Mouse (Mus musculus) MEL (cell line): ENCODE data around the gene Slamf7. TPM values are rescaled to one million over a fixed set of nuclear protein-coding genes. Genes with fewer than 3 reads are reported as not detected.

ENCODE experiments used
- DNase-seq: peaks from one replicate; pipeline ENCODE4 v3.0.0; 2011; ENCODE audit warnings: low read depth, low spot score
- H3K27ac ChIP-seq: 2 replicates; pipeline ENCODE4 v1.5.1; 2012; ENCODE audit warnings: low read depth, mild to moderate bottlenecking, control low read depth, low read length, moderate library complexity; ENCODE audit not compliant: control insufficient read depth
- H3K27me3 ChIP-seq, 2 experiments: fragments of 150-350 bp in 1 of 2; sonication (generic) in 1 of 2; 2 replicates each; pipeline ENCODE4 v1.6.1; 2012; ENCODE audit warnings: low read length in 2 of 2, mild to moderate bottlenecking in 2 of 2, improper control_type of control experiment in 1 of 2, moderate library complexity in 1 of 2; ENCODE audit not compliant: insufficient read depth in 2 of 2, control insufficient read depth in 1 of 2
- H3K36me3 ChIP-seq, 2 experiments: 2 replicates each; pipeline ENCODE4 v1.6.1; 2012 to 2014; ENCODE audit warnings: low read length in 2 of 2, improper control_type of control experiment in 1 of 2, inconsistent platforms in 1 of 2, mild to moderate bottlenecking in 1 of 2; ENCODE audit not compliant: insufficient read depth in 2 of 2, control insufficient read depth in 1 of 2
- H3K4me1 ChIP-seq, 2 experiments: fragments of 150-350 bp in 1 of 2; sonication (generic) in 1 of 2; 2 replicates each; pipeline ENCODE4 v1.6.1; 2012; ENCODE audit warnings: low read length in 2 of 2, improper control_type of control experiment in 1 of 2, mild to moderate bottlenecking in 1 of 2; ENCODE audit not compliant: insufficient read depth in 2 of 2, control insufficient read depth in 1 of 2
- H3K4me3 ChIP-seq, 2 experiments: fragments of 150-350 bp in 1 of 2; sonication (generic) in 1 of 2; 2 replicates each; pipeline ENCODE4 v1.5.1; 2012; ENCODE audit warnings: low read depth in 2 of 2, low read length in 2 of 2, mild to moderate bottlenecking in 2 of 2, moderate library complexity in 2 of 2, control low read depth in 1 of 2, improper control_type of control experiment in 1 of 2; ENCODE audit not compliant: control insufficient read depth in 1 of 2, insufficient read depth in 1 of 2
- H3K79me2 ChIP-seq: 2 replicates; pipeline ENCODE4 v1.6.1; 2012; ENCODE audit warnings: mild to moderate bottlenecking, low read length, moderate library complexity; ENCODE audit not compliant: control insufficient read depth, poor library complexity, insufficient read depth
- H3K9ac ChIP-seq: 2 replicates; pipeline ENCODE4 v1.6.1; 2012; ENCODE audit warnings: low read depth, mild to moderate bottlenecking, control low read depth, low read length, moderate library complexity; ENCODE audit not compliant: control insufficient read depth, poor library complexity, severe bottlenecking
- H3K9me3 ChIP-seq: fragments of 150-350 bp; sonication (generic); replicated peaks from 2 replicates; pipeline ENCODE4 v1.6.1; 2012; ENCODE audit warnings: mild to moderate bottlenecking, low read length, improper control_type of control experiment, moderate library complexity; ENCODE audit not compliant: insufficient read depth
- BHLHE40 ChIP-seq: IDR thresholded peaks from 2 replicates; pipeline ENCODE4 v1.6.1; 2012; ENCODE audit warnings: low read depth, mild to moderate bottlenecking, inconsistent platforms, low read length, improper control_type of control experiment, borderline replicate concordance
- CHD2 ChIP-seq: IDR thresholded peaks from 2 replicates; pipeline ENCODE4 v1.6.1; 2011; ENCODE audit warnings: low read length, improper control_type of control experiment
- CTCF ChIP-seq, 3 experiments: IDR thresholded peaks in 2 of 3; conservative IDR thresholded peaks in 1 of 3; 2 replicates each; pipeline ENCODE4 v1.5.1; 2011 to 2012; ENCODE audit warnings: low read length in 3 of 3, low read depth in 2 of 3, mild to moderate bottlenecking in 2 of 3, improper control_type of control experiment in 1 of 3, inconsistent platforms in 1 of 3, mixed read lengths in 1 of 3, moderate library complexity in 1 of 3; ENCODE audit not compliant: control insufficient read depth in 1 of 3, insufficient read depth in 1 of 3, poor library complexity in 1 of 3, severe bottlenecking in 1 of 3
- E2F4 ChIP-seq: IDR thresholded peaks from 2 replicates; pipeline ENCODE4 v1.6.1; 2011; ENCODE audit warnings: low read depth, low read length, improper control_type of control experiment, borderline replicate concordance
- ELF1 ChIP-seq: IDR thresholded peaks from 2 replicates; pipeline ENCODE4 v1.6.1; 2014; ENCODE audit warnings: low read depth, mild to moderate bottlenecking, inconsistent platforms, low read length, improper control_type of control experiment, moderate library complexity
- ETS1 ChIP-seq: IDR thresholded peaks from 2 replicates; pipeline ENCODE4 v1.6.1; 2012; ENCODE audit warnings: low read depth, mild to moderate bottlenecking, inconsistent platforms, low read length, improper control_type of control experiment, moderate library complexity
- MAX ChIP-seq: IDR thresholded peaks from 2 replicates; pipeline ENCODE4 v1.6.1; 2011; ENCODE audit warnings: low read length, improper control_type of control experiment
- NELFE ChIP-seq: IDR thresholded peaks from 2 replicates; pipeline ENCODE4 v1.6.1; 2011; ENCODE audit warnings: low read depth, low read length, improper control_type of control experiment
- NRF1 ChIP-seq: IDR thresholded peaks from 2 replicates; pipeline ENCODE4 v1.6.1; 2014; ENCODE audit warnings: low read depth, mild to moderate bottlenecking, inconsistent platforms, low read length, improper control_type of control experiment, moderate library complexity; ENCODE audit not compliant: poor library complexity, insufficient read depth, severe bottlenecking
- SIN3A ChIP-seq: IDR thresholded peaks from 2 replicates; pipeline ENCODE4 v1.6.1; 2012; ENCODE audit warnings: low read length, improper control_type of control experiment, inconsistent platforms
- UBTF ChIP-seq: IDR thresholded peaks from 2 replicates; pipeline ENCODE4 v1.6.1; 2012; ENCODE audit warnings: low read depth, mild to moderate bottlenecking, inconsistent platforms, low read length, improper control_type of control experiment, moderate library complexity, borderline replicate concordance; ENCODE audit not compliant: insufficient read depth
- USF1 ChIP-seq: IDR thresholded peaks from 2 replicates; pipeline ENCODE4 v1.6.1; 2014; ENCODE audit warnings: low read depth, mild to moderate bottlenecking, inconsistent platforms, low read length, improper control_type of control experiment, moderate library complexity
- USF2 ChIP-seq, 2 experiments: IDR thresholded peaks; 2 replicates each; pipeline ENCODE4 v1.6.1; 2011 to 2012; ENCODE audit warnings: improper control_type of control experiment in 2 of 2, low read length in 2 of 2, borderline replicate concordance in 1 of 2, inconsistent platforms in 1 of 2, low read depth in 1 of 2, mild to moderate bottlenecking in 1 of 2; ENCODE audit not compliant: insufficient read depth in 1 of 2
- ZMIZ1 ChIP-seq: IDR thresholded peaks from 2 replicates; pipeline ENCODE4 v1.6.1; 2012; ENCODE audit warnings: low read depth, mild to moderate bottlenecking, inconsistent platforms, low read length, improper control_type of control experiment, moderate library complexity
- polyA plus RNA-seq, 2 experiments: library from polyadenylated mRNA; stranded (reverse) in 1 of 2; unstranded in 1 of 2; fragments of >175 nt in 1 of 2; fragments of >200 nt in 1 of 2; gene quantifications; 2 replicates each; pipeline versions ENCODE4 v1.2.1 to v1.2.4; 2012; ENCODE audit warnings: low replicate concordance in 2 of 2, low read depth in 1 of 2; ENCODE audit not compliant: insufficient read length in 2 of 2, insufficient read depth in 1 of 2, missing spikeins in 1 of 2
- total RNA-seq: library from RNA; depleted of rRNA; stranded (reverse); fragments of 300-350 nt; gene quantifications from 2 replicates; pipeline ENCODE4 v1.2.3, GENCODE M21; 2012

Slamf7 gene
- total and polyA plus RNA-seq, 3 experiments = not detected

- H3K4me3 ChIP-seq = no peak overlapping the region
- peaks cover 4% of the 10 kb centered on the region in 2 experiments; a peak in 3 of 4 replicates for H3K4me1 ChIP-seq
- H3K36me3 ChIP-seq = peaks cover 0 to 10% of the 10 kb centered on the region in 2 experiments; a peak in 2 of 4 replicates
- H3K9me3 ChIP-seq = no peaks in the 10 kb centered on the region
- H3K79me2 ChIP-seq = no peaks in the 10 kb centered on the region
- no peak overlapping the region for H3K9ac ChIP-seq
- H3K27ac ChIP-seq = no peak overlapping the region
- no peak for DNase-seq
- TF ChIP-seq ETS1 (no peak), UBTF (no peak)
- no peaks in the 10 kb centered on the region for H3K27me3 ChIP-seq
Observed at GRCm38 (mm10) chr1:171629168-171629567, 23.7 kb downstream of the Slamf7 start.

- Histone ChIP-seq H3K27ac (no peak overlapping the region), H3K79me2 (no peaks in the 10 kb centered on the region), H3K9ac (no peak overlapping the region), H3K4me1 (peaks cover 4% of the 10 kb centered on the region in 2 experiments; a peak in 3 of 4 replicates), H3K36me3 (peaks cover 0 to 10% of the 10 kb centered on the region in 2 experiments; a peak in 2 of 4 replicates), H3K27me3 (0 out of 4 replicates have a peak, but pooled peaks cover 0 to 1% of the 10 kb centered on the region in 2 experiments), H3K4me3 (no peak overlapping the region), H3K9me3 (no peaks in the 10 kb centered on the region)
- TF ChIP-seq SIN3A (no peak), NELFE (no peak), ETS1 (no peak), NRF1 (no peak), UBTF (no peak), CTCF (IDR thresholded peaks at IDR 0.05 in 2 of 3, conservative IDR thresholded peaks at IDR 0.05 in 1 of 3; ENCODE audit: control insufficient read depth in 1 of 3, insufficient read depth in 1 of 3, low read depth in 2 of 3, low read length in 3 of 3, poor library complexity in 1 of 3, severe bottlenecking in 1 of 3) (no peak), ZMIZ1 (no peak), E2F4 (no peak), CHD2 (no peak), BHLHE40 (no peak), ELF1 (no peak), USF1 (no peak), USF2 (IDR thresholded peaks at IDR 0.05; ENCODE audit: borderline replicate concordance in 1 of 2, insufficient read depth in 1 of 2, low read depth in 1 of 2, low read length in 2 of 2) (no peak)
- no peak for DNase-seq
Observed at GRCm38 (mm10) chr1:171627801-171628200, 25.0 kb downstream of the Slamf7 start.

GRCm38 (mm10) chr1:171620091-171620490, 32.7 kb downstream of the Slamf7 start:
- peaks cover 3 to 4% of the 10 kb centered on the region in 2 experiments; a peak in 2 of 4 replicates for H3K4me1 ChIP-seq
- 0 out of 4 replicates have a peak, but pooled peaks cover 0 to 1% of the 10 kb centered on the region in 2 experiments for H3K27me3 ChIP-seq
- no peaks in the 10 kb centered on the region for H3K9me3 ChIP-seq
- 0 out of 4 replicates have a peak, but pooled peaks cover 0 to 3% of the 10 kb centered on the region in 2 experiments for H3K36me3 ChIP-seq
- H3K79me2 ChIP-seq = no peaks in the 10 kb centered on the region
- no peak for DNase-seq
- H3K4me3 ChIP-seq = no peak overlapping the region
- no peak overlapping the region for H3K27ac ChIP-seq
- no peak for TF ChIP-seq ETS1
- no peak for TF ChIP-seq MAX
- no peak overlapping the region for H3K9ac ChIP-seq
